9 mouse cellular contexts compared by ENCODE assay signal in the genomic region with DNA sequence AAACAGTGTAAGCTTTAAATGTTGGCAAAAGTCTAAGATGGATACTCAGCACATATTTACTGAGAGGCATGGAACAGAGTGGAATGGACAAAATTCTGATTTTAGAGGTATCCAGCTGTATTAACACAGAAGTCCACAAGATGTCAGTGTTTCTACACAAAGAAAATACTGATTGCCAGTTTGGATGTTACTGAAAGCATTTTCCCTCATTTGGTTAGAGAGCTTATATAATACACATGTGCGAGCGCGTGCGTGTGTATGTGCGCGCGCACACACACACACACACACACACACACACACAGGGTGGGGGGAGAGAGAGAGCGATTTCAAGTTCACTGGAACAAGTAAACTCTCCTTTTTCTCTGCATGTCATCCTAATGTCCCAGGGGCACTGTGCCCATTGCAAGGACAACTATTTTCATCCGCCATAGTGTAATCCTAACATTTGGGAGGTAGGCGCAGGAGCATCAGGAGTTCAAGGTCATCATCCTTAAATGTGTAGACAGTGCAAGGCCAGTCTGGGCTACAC. TPM values are rescaled to one million over a fixed set of nuclear protein-coding genes. Genes with fewer than 3 reads are reported as not detected.
DNase-seq lines count a peak whose midpoint lies in the region; ATAC-seq and TF ChIP-seq lines count a peak whose summit lies in the region.
"Had no signal": no experiment of that assay in that cellular context is flagged by ENCODE, and none has a peak within 500 bp of the region (broad histone marks: within the 10 kb centered on the region; RNA-seq: fewer than 3 reads in every experiment).

No protein-coding gene starts in this region.

- TF ChIP-seq EP300 in MEL (IDR thresholded peaks at IDR 0.05; ENCODE audit: low read depth in 1 of 2, low read length in 2 of 2): no peak

- 38% methylated on average over 10 of the region's 10 CpGs for WGBS in hindbrain, embryonic 16.5 days
- WGBS in neural tube, embryonic 15.5 days: 50% methylated on average over 10 of the region's 10 CpGs

- peak overlapping the region; percentile 51 for H3K4me2 ChIP-seq in hindbrain, embryonic 16.5 days (ENCODE audit: low read length)
- H3K4me2 ChIP-seq in neural tube, embryonic 15.5 days: peak overlapping the region; percentile 48

- H3K4me1 ChIP-seq in MEL (ENCODE audit: control insufficient read depth in 1 of 2, insufficient read depth in 2 of 2, low read length in 2 of 2): no peaks in the 10 kb centered on the region
- no peaks in the 10 kb centered on the region for H3K4me1 ChIP-seq in hindbrain, embryonic 16.5 days (ENCODE audit: control insufficient read depth, insufficient read depth, low read depth, low read length)
- H3K4me1 ChIP-seq in neural tube, embryonic 15.5 days: no peaks in the 10 kb centered on the region

- H3K27me3 ChIP-seq in MEL (ENCODE audit: control insufficient read depth in 1 of 2, insufficient read depth in 2 of 2, low read length in 2 of 2): peaks cover 0 to 4% of the 10 kb centered on the region in 2 experiments; a peak in 2 of 4 replicates
- H3K27me3 ChIP-seq in hindbrain, embryonic 16.5 days (replicated peaks; ENCODE audit: control insufficient read depth, insufficient read depth, low read length): no peaks in the 10 kb centered on the region
- H3K27me3 ChIP-seq in neural tube, embryonic 15.5 days (replicated peaks): no peaks in the 10 kb centered on the region

- peak overlapping the region; percentile 61 for H3K9ac ChIP-seq in MEL (ENCODE audit: control insufficient read depth, low read depth, low read length, poor library complexity, severe bottlenecking)
- H3K9ac ChIP-seq in hindbrain, embryonic 16.5 days (ENCODE audit: low read depth, low read length): 0 out of 2 replicates have a peak overlapping the region, but pooled peaks have one; percentile 29
- H3K9ac ChIP-seq in neural tube, embryonic 15.5 days (replicated peaks): no peak overlapping the region

- ATAC-seq in hindbrain, embryonic 16.5 days: peak; percentile 77
- peak; percentile 81 for ATAC-seq in neural tube, embryonic 15.5 days (ENCODE audit: low FRiP score)

- TF ChIP-seq RAD21 in MEL (IDR thresholded peaks at IDR 0.05; ENCODE audit: low read depth, low read length): peak; percentile 92

- TF ChIP-seq CTCF in MEL (IDR thresholded peaks at IDR 0.05 in 2 of 3, conservative IDR thresholded peaks at IDR 0.05 in 1 of 3; ENCODE audit: control insufficient read depth in 1 of 3, insufficient read depth in 1 of 3, low read depth in 2 of 3, low read length in 3 of 3, poor library complexity in 1 of 3, severe bottlenecking in 1 of 3): peak in 2 of 3 experiments; percentile 70 to 87; a peak in 4 of 6 replicates

- TF ChIP-seq POLR2A in MEL (IDR thresholded peaks at IDR 0.05; ENCODE audit: control insufficient read depth in 1 of 2, insufficient read depth in 1 of 2, low read depth in 1 of 2, low read length in 2 of 2, poor library complexity in 1 of 2): no peak

- intact Hi-C loops in gastrocnemius, postnatal 36 days (cut with DNase I): loop anchor here (10.0 kb wide), 1 partner anchor 601 kb away; the partner anchor contains the start of gene Rhog
- intact Hi-C loops in left cerebral cortex, postnatal 4 days (cut with DNase I): loop anchor here (10.0 kb wide), 2 partner anchors 341 to 421 kb away; no protein-coding TSS in a partner anchor

- no peak overlapping the region for H3K27ac ChIP-seq in MEL (ENCODE audit: control insufficient read depth, low read depth, low read length)
- H3K27ac ChIP-seq in hindbrain, embryonic 16.5 days (ENCODE audit: low read depth, low read length): no peak overlapping the region
- H3K27ac ChIP-seq in neural tube, embryonic 15.5 days (replicated peaks): no peak overlapping the region
- H3K27ac ChIP-seq: macrophage had no signal

- DNase-seq in gastrocnemius, postnatal 36 days: peak; percentile 9 to 17
- DNase-seq in gastrocnemius, postnatal 10 days: no peak
- peak; percentile 80 for DNase-seq in MEL (ENCODE audit: low read depth, low spot score)
- DNase-seq in embryo, embryonic 10 days (ENCODE audit: low spot score): peak; percentile 61
- DNase-seq in left cerebral cortex, postnatal 4 days: peak; percentile 7
- no peak for DNase-seq in urinary bladder, postnatal 14 days (ENCODE audit: low spot score)

- no peaks in the 10 kb centered on the region for H3K36me3 ChIP-seq in MEL (ENCODE audit: control insufficient read depth in 1 of 2, insufficient read depth in 2 of 2, low read length in 2 of 2)
- no peaks in the 10 kb centered on the region for H3K36me3 ChIP-seq in hindbrain, embryonic 16.5 days (ENCODE audit: control insufficient read depth, insufficient read depth, low read length)
- no peaks in the 10 kb centered on the region for H3K36me3 ChIP-seq in neural tube, embryonic 15.5 days

- peak overlapping the region; percentile 56 to 58 for H3K4me3 ChIP-seq in MEL (ENCODE audit: control insufficient read depth in 1 of 2, insufficient read depth in 1 of 2, low read depth in 2 of 2, low read length in 2 of 2)
- peak overlapping the region; percentile 14; the same call in 1 of the 2 replicates for H3K4me3 ChIP-seq in hindbrain, embryonic 16.5 days (ENCODE audit: low read length)
- peak overlapping the region; percentile 12; the same call in 1 of the 2 replicates for H3K4me3 ChIP-seq in neural tube, embryonic 15.5 days (replicated peaks)

- no peaks in the 10 kb centered on the region for H3K79me2 ChIP-seq in MEL (ENCODE audit: control insufficient read depth, insufficient read depth, low read length, poor library complexity)

- H3K9me3 ChIP-seq in MEL (replicated peaks; ENCODE audit: insufficient read depth, low read length): no peaks in the 10 kb centered on the region
- H3K9me3 ChIP-seq in hindbrain, embryonic 16.5 days (ENCODE audit: control insufficient read depth, low read length): no peaks in the 10 kb centered on the region
- H3K9me3 ChIP-seq in neural tube, embryonic 15.5 days (replicated peaks): no peaks in the 10 kb centered on the region

TF ChIP-seq in MEL, 35 proteins besides CTCF, POLR2A, EP300 and RAD21:
- peak; percentile 52; the same call in 1 of the 2 replicates for TF ChIP-seq NRF1 (IDR thresholded peaks at IDR 0.05; ENCODE audit: insufficient read depth, low read depth, low read length, poor library complexity, severe bottlenecking)
- peak; percentile 89 for TF ChIP-seq MYC (IDR thresholded peaks at IDR 0.05; ENCODE audit: low read depth, low read length)
- TF ChIP-seq POLR2AphosphoS2 (IDR thresholded peaks at IDR 0.05; ENCODE audit: low read length): no peak
- TF ChIP-seq TBP (IDR thresholded peaks at IDR 0.05; ENCODE audit: low read depth, low read length): no peak
- no peak for TF ChIP-seq JUND (IDR thresholded peaks at IDR 0.05; ENCODE audit: low read depth, low read length)
- TF ChIP-seq MAZ (IDR thresholded peaks at IDR 0.05; ENCODE audit: low read depth, low read length): peak; percentile 67; the same call in 1 of the 2 replicates
- 0 out of 2 replicates have a peak, but pooled peaks have one; percentile 10 for TF ChIP-seq BHLHE40 (IDR thresholded peaks at IDR 0.05; ENCODE audit: borderline replicate concordance, low read depth, low read length)
- no peak for TF ChIP-seq ZKSCAN1 (IDR thresholded peaks at IDR 0.05; ENCODE audit: low read depth, low read length)
- TF ChIP-seq MXI1 (IDR thresholded peaks at IDR 0.05; ENCODE audit: low read depth, low read length): peak; percentile 90
- TF ChIP-seq SMC3 (IDR thresholded peaks at IDR 0.05; ENCODE audit: low read depth, low read length): peak; percentile 77
- peak; percentile 67 for TF ChIP-seq ZC3H11A (IDR thresholded peaks at IDR 0.05; ENCODE audit: low read depth, low read length)
- peak; percentile 41; the same call in 1 of the 2 replicates for TF ChIP-seq HCFC1 (IDR thresholded peaks at IDR 0.05; ENCODE audit: low read depth, low read length)
- no peak for TF ChIP-seq ZNF384 (IDR thresholded peaks at IDR 0.05; ENCODE audit: low read depth, low read length)
- peak; percentile 82 for TF ChIP-seq MAX (IDR thresholded peaks at IDR 0.05; ENCODE audit: low read length)
- peak; percentile 81 for TF ChIP-seq SIN3A (IDR thresholded peaks at IDR 0.05; ENCODE audit: low read length)

RNA-seq across cellular contexts. Expression of gene Clpb, which starts 9.7 kb away (rescaled TPM):
- 10 to 100 TPM; 48.6 to 50.9 TPM for total RNA-seq in gastrocnemius, postnatal 36 days (2021)
- total RNA-seq in gastrocnemius, postnatal 10 days (2021): 10 to 100 TPM; 30.7 to 38.7 TPM
- total RNA-seq in MEL (2012; rRNA removed): 59.0 and 84.5 TPM in 2 replicates
- polyA plus RNA-seq in MEL (2012; ENCODE audit: insufficient read depth in 1 of 2, insufficient read length in 2 of 2, low read depth in 1 of 2, low replicate concordance in 2 of 2, missing spikeins in 1 of 2): 10 to 100 TPM in 1 of 2 experiments, not detected in 1; 71.5 TPM
- polyA plus RNA-seq in hindbrain, embryonic 16.5 days (2015; fragmentation: Nextera tagmentation; extraction: Ambion mirVana): 47.3 and 47.6 TPM in 2 replicates
- total RNA-seq in left cerebral cortex, postnatal 4 days (2021): 10 to 100 TPM; 43.4 to 45.2 TPM
- polyA plus RNA-seq in neural tube, embryonic 15.5 days (2015; fragmentation: Nextera tagmentation; extraction: Ambion mirVana): 39.8 and 42.8 TPM in 2 replicates

Comparison
In these comparisons a context has a peak if more than half of its experiments do, and no peak if none do; other contexts are left out.
1. DNase-seq: peak in gastrocnemius, postnatal 36 days (2 of 2), MEL (single experiment), embryo, embryonic 10 days (single experiment) and left cerebral cortex, postnatal 4 days (single experiment); none in gastrocnemius, postnatal 10 days (single experiment) and urinary bladder, postnatal 14 days (single experiment).
2. Peak in every context shown above with its lines, with median percentiles within 50 percentile points of each other: H3K4me3 ChIP-seq.